Mouse (Mus musculus) cerebellum, adult 18-20 months (tissue): ENCODE measurements at regions not wholly inside any gene's neighbourhood (a gene's known extent, or its start where the extent isn't known, plus 50 kb on each side); places are given as distances from the start of the nearest gene placed in this dataset.

Experiments used
- DNase-seq, 2 experiments: peaks; one replicate each; pipeline ENCODE4 v3.0.0; 2021

GRCm38 (mm10) chr8:126736441-126736962 is 142.7 kb upstream of the Irf2bp2 start:
- peak in 1 of 2 experiments; percentile 46 for DNase-seq

DNA sequence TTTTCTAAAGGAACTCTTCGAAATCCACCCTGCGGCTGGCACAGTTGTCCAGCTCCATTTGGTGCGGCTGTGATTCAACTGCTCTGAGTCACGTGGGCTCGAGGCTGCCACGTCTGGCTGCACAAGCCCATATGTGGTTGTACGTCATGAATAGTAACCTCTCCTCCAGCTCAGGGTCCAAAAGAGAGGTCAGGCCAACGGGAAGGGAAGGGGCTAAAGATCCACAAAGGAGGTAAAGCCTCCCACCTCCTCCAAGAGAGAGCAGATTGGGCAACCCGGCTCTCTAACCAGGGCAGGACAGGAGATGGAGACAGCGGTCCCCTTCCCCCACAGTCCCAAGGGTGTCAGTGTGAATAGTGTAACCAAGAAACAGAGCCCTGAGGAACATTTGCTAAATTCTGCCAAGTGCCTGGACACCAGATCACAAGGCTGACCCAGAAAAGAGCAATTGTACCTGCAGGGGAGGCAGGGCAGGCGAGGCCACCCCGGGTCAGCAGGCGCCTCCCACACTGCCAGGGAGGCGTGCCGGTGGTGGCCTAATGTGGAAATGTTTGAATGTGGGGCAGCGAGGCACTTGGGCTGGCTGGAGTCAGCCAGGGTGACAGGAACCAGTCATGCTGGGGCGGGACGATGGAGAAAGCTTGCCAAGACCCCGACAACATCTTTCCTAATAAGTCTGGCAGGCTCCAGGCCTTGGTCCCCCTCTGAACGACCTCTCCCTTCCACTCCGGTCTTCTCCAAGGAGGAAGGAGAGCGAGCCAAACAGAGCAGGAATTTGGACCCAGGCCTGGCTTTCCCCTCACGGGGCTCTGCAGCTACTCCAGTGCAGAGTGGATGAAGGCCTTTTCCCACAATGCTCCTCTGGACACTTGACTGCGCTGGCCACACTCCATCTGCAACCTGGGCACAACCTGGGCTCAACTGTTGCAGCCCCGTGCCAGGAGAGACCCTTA is 142.0 kb upstream of the Irf2bp2 start:
- peak; percentile 72 to 76 for DNase-seq

DNA sequence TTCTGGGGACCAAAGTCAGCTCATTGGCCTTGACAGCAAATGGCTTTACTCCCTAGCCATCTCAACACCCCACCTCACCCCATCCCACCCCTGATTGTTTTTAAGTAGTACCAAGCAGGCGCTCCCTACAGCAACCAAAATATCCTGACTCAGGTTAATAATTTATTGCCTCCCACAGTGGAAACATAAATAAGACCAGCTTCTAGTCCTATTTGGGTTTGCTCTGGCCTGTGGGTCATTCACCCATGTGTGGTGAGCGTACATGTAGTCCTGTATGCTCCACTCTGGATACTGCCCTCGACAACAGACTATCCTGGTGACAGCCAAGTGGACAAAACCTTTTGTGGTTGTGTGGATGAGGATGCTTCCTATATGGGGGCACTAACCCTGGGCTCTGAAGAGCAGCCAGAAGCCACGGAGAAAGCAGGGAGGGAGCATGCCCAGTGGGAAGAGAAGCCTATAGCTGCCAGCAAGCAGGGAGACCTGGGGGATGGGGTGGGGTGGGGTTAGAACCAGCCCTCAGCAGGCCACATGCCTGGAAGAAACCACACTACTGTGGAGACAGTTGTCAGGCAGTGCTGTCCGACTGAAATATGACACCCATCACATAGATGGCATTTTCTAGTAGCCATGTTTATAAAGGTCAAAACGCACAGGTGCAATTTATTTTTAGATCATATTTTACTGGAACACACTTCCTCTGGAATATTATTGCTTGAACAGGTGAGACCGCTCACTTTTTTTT is 141.1 kb upstream of the Irf2bp2 start:
- DNase-seq: peak in 1 of 2 experiments; percentile 17

GRCm38 (mm10) chr8:126733779-126734178 is 140.0 kb upstream of the Irf2bp2 start:
- no peak for DNase-seq

- peak; percentile 33 to 45 for DNase-seq
Observed at GRCm38 (mm10) chr8:126733307-126733706, 139.5 kb upstream of the Irf2bp2 start.

GRCm38 (mm10) chr8:126730017-126730631 is 136.3 kb upstream of the Irf2bp2 start:
- no peak for DNase-seq

DNA sequence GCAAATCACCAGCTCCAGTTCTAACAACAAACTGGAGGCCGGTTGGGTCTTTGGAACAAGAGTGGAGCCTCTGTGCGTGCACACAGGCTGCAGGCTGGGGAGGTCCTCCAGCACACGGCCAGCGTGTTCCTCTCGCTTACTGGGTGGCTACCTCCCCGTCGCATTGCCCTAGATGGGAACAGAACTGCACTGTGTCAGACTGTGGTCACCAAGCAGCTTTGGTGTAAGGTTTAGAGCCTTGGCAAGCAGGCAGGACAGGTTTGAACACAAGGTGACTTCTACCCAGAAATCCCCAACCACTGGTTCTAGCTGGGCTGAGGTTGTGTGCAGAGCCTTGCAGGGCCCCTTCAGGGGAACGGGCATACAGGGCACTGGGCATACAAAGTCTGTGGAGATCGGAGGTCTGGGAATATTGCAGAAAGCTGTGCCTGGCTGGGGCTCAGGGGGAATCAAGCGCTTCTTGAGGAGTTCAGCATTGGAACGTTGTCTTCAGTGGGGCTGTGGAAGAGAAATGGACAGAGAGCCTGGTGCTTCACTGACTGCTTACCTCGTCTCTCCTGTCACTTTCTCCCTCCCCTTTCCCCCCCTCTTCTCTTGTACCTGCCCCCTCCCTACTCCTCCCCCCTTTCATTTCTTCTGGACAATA is 135.3 kb upstream of the Irf2bp2 start:
- DNase-seq: no peak

- DNase-seq: no peak
Observed at GRCm38 (mm10) chr8:126728135-126728534, 134.3 kb upstream of the Irf2bp2 start.

DNA sequence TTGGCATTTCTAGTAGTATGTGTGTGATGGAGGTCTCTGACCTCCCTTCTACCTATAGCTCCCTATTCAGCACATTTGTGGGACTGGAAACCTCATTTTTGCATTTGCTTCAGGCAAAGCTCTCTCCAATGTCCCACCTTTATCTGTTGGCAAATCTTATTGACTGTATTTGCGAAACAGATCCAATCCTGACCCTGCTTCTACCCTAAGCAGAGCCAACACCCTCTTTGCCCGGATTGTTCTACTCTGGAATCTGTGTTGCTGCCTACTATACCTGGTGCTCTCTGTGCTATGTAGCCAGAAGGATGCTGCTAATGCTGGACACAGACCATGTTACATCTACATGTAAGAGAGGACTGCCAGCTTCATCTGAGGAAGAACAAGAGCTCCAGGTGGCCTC is 133.3 kb upstream of the Irf2bp2 start:
- DNase-seq: no peak

DNA sequence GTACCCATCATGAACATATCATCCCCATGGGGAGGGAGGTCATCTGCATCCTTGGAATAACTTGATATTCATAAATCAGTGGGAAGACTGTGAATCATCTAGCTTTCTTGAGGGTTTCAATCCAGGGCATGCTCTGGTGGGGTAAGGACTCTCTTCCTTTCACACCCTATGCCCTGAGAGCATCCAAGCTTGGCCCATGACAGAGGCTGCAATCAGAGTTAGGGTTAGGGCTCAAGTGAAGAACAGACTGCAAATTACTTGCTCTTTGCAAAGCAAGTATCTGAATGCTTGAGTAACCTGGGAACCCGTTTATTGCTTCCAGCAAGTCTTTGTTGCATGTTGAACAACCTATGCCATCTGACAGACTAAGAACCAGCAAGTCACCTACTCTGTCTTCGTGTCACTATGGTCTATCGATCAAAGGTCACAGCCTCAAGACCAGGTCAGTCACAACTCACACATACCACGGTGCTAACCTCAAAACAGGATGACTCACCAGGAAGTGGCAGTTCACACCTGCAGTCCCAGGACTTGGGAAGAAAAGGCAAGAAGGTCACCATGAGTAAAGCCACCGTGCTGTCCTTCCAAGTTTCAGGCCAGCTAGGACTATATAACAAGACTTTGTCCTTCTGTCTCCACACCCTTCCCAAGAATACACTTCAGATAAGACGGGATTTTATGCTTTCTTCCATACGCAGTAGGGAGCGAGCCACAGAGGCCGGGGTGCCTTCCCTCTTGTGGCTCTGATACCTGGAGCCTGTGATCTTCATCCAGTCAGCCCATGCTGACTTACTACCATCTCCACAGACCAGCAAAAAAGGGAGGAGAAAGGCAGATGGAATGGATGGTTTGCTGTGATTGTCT is 129.7 kb upstream of the Irf2bp2 start:
- DNase-seq: no peak

GRCm38 (mm10) chr8:126721621-126722020 is 127.8 kb upstream of the Irf2bp2 start:
- peak in 1 of 2 experiments; percentile 25 for DNase-seq

- DNase-seq: no peak
Observed at GRCm38 (mm10) chr8:126720473-126721145, 126.8 kb upstream of the Irf2bp2 start.

GRCm38 (mm10) chr8:126719748-126720147 is 126.0 kb upstream of the Irf2bp2 start:
- no peak for DNase-seq

DNA sequence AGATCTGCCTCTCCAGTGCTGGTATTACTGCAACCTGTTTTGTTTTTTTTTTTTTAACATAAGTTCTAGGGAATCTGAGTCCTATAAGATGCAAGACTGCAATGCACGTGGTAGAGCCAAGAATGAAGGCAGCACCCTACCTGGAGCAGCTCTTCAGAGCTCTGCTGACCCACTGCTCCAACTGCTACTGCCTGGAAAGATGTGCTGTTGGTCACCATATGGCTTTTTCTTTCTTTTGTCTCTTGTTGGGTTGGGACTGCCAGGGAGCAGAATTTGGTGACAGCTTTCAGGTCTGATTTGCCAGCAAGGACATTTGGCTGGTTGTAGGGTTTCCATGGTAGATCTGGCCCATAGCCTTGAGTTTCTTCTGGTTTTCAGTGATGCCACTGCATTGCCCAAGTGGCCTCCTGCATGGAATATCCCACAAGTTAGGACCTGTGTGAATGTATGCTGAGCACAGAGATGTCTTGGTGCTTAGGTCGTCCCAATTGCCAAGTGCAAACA is 123.9 kb upstream of the Irf2bp2 start:
- DNase-seq: peak; percentile 79 to 87

- DNase-seq: no peak
Observed at GRCm38 (mm10) chr8:126715666-126716065, 121.9 kb upstream of the Irf2bp2 start.

DNA sequence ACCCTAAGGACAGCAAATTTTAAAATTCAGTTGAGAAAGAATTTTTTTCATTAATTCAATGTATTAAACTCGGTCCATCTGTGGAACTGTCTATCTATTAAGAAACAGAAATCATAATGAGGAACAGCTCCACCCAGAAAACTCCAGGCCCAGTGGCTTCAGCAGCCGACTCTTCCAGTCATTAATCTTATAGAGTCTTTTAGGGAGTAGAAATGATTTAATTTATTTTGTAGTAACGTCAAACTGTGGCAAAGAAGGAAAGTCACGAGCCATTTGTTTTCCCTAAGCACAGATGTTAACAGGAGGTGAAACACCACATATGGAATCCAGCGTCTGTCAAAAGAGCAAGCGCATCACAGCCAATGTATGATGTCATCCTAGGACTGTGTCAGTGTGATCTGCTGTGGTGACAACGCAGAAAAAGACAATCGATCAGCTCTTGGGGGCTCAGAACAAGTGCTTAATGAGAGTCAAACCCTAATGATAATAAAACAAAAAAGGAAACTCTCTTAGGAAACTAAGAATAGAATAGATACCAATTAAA is 119.9 kb upstream of the Irf2bp2 start:
- DNase-seq: no peak

GRCm38 (mm10) chr8:126713181-126713580 is 119.4 kb upstream of the Irf2bp2 start:
- DNase-seq: no peak

DNA sequence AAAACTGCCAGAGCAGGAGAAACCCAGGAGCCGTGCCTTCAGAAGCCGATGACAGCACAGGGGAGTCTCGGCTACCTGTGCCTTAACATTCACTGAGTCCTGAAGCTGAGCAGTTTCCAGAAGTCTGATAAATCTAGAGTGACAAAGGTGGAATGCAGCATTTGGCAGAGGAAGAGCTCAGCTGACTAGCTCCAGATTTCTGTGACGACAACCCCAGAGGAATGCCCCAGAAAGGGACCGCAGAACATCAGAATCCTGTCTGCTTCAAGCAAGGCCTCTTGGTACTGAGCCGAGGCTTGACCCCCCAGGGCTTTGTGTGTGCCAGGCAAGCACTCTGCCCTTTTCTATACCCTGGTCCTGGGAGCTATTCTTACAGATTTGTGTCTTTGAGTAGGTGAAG is 119.0 kb upstream of the Irf2bp2 start:
- peak; percentile 43 to 51 for DNase-seq

GRCm38 (mm10) chr8:126708956-126709355 is 115.2 kb upstream of the Irf2bp2 start:
- no peak for DNase-seq

DNA sequence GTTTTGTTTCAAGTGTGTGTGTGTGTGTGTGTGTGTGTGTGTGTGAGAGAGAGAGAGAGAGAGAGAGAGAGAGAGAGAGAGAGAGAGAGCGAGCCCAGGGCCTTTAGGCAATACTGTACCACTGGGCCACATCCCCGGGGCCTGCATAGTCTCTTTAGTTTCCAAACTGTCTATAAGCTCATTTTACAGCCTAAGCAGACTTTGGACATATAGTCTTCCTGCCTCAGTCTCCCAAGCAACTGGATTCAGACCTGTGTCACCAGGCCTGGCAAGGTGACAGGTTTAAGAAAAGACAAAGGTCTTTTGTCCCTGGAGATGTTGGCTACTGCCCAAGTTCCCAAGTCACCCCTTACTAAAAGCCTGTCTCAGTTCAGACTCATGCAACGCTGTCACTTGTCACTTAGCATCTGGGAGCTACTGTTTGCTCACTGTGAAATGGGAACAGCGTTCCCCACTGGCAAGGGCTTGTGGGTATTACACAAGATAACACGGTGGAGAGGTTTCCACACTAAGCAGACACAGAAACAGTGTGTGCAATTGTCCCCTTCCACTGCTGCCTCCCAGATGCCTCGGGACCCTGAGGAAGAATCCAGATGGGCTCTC is 113.6 kb upstream of the Irf2bp2 start:
- DNase-seq: no peak
